Mouse (Mus musculus): ENCODE measurements around the gene Dnaaf2.

DNA sequence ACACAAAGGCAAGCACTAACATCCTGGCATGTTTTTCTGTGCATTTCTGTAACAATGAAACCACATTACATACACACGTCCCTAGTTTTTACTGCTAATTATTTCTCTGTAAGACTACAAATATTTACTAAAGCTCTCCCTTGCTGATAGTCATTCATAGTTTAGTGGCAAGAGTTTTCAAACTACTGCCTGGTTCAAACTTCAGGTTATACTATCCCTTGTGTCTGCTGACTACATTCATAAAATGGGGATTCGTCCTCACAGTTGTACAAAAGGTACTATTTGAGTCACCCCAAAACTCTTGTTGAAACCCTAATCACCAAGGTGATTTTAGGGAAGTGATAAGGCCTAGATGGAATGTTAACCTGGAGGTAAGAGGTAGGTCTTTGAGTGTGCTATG, 42.3 kb downstream of the Dnaaf2 start:
- TF ChIP-seq CTCF (IDR thresholded peaks at IDR 0.05; ENCODE audit: low read depth) (no peak), EP300 (IDR thresholded peaks at IDR 0.05; ENCODE audit: low read depth) (no peak)
